Mouse (Mus musculus) hindbrain, postnatal 0 days (tissue): ENCODE measurements around the gene Ctu2. TPM values are rescaled to one million over a fixed set of nuclear protein-coding genes. Genes with fewer than 3 reads are reported as not detected.

Experiments used
- ATAC-seq: fragments of 200-750 bp; cut with Nextera tagmentation; 2 replicates; pipeline ENCODE4 v1.8.0; 2017; ENCODE audit warnings: mild to moderate bottlenecking, moderate TSS enrichment, moderate library complexity
- DNase-seq: peaks from one replicate; pipeline ENCODE4 v3.0.0-alpha.2; 2015; ENCODE audit warnings: low spot score
- H3K27ac ChIP-seq: fragments of 300-500 bp; sonication (generic); 2 replicates; pipeline ENCODE4 v1.5.1; 2014; ENCODE audit warnings: mild to moderate bottlenecking
- H3K27me3 ChIP-seq: fragments of 300-500 bp; sonication (generic); 2 replicates; pipeline ENCODE4 v1.6.1; 2014; ENCODE audit warnings: low read length, mixed read lengths; ENCODE audit not compliant: insufficient read depth
- H3K36me3 ChIP-seq: fragments of 300-500 bp; sonication (generic); 2 replicates; pipeline ENCODE4 v1.6.1; 2014; ENCODE audit warnings: low read length, mixed read lengths; ENCODE audit not compliant: insufficient read depth
- H3K4me1 ChIP-seq: fragments of 300-500 bp; sonication (generic); 2 replicates; pipeline ENCODE4 v1.6.1; 2014; ENCODE audit warnings: antibody characterized with exemption, low read length, mixed read lengths; ENCODE audit not compliant: insufficient read depth
- H3K4me2 ChIP-seq: fragments of 300-500 bp; sonication (generic); 2 replicates; pipeline ENCODE4 v1.6.1; 2014; ENCODE audit warnings: low read depth, mild to moderate bottlenecking, low read length, moderate library complexity, mixed read lengths
- H3K4me3 ChIP-seq: fragments of 300-500 bp; sonication (generic); 2 replicates; pipeline ENCODE4 v1.5.1; 2014; ENCODE audit warnings: low read length
- H3K9ac ChIP-seq: fragments of 300-500 bp; sonication (generic); replicated peaks from 2 replicates; pipeline ENCODE4 v1.6.1; 2014; ENCODE audit warnings: mild to moderate bottlenecking, low read length, moderate library complexity, mixed read lengths
- H3K9me3 ChIP-seq: fragments of 300-500 bp; sonication (generic); 2 replicates; pipeline ENCODE4 v1.6.1; 2016; ENCODE audit warnings: low read length, mixed read lengths
- CTCF ChIP-seq: IDR thresholded peaks from 2 replicates; pipeline ENCODE4 v1.5.1; 2016; ENCODE audit warnings: antibody characterized with exemption, control low read depth, low read depth
- WGBS: fragments of 180-500 bp; shearing (Covaris S2); extraction: QIAGEN DNeasy Blood & Tissue Kit; methylation state at CpG from one replicate; pipeline ENCODE4 v1.1.7; 2014; 5-methylcytosine and 5-hydroxymethylcytosine counted together
- polyA plus RNA-seq: library from polyadenylated mRNA; unstranded; fragments of >200 nt; fragmentation: Nextera tagmentation; extraction: Ambion mirVana; gene quantifications from 2 replicates; pipeline ENCODE4 v1.2.1, GENCODE M21; 2015
- total RNA-seq: library from RNA; depleted of rRNA; stranded (reverse); fragments of >200 nt; gene quantifications from 2 replicates; pipeline ENCODE4 v1.2.3, GENCODE M21; 2014

Ctu2 gene
- total and polyA plus RNA-seq, 2 experiments from 2014 or later: 49.8 to 85.4 TPM

DNA sequence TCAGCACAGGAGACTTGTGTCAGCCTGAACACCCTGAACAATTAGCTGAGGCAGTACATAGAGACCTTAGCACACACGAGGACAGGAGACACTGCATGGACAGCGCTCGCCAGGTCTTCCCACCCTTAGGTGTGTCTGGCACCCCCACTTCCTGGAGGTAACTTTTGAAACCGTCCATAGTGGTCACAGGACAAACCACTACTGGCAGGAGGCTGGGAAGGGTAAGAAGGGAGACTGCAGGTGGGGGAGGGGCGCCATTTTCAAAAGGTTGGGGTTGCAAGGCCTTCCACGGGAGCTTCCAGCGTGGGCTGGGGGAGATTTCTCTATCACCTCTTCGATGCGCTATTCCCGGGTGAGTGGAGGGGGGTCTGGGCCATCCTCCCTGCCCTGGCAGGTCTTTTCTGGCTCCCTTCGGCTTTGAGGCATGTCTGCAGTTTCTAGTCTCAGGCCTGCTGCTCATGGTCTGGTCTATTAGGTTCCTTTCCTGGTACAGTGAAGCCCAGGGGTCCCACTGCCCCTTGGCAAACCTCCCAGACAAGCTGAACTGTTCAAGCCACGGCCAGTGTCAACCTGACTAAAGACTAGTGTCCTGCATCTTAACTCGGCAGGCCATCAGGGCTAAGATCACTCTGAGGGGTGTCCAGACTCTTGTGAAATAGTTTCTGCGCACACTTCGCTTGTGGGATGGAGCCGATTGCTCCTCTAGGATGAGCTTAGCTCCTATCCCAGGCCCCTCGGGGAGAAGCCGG lies 44.1 kb upstream of the Ctu2 start:
- Histone ChIP-seq H3K4me2 (peak overlapping the region; percentile 52), H3K9me3 (no peaks in the 10 kb centered on the region), H3K36me3 (peaks cover 22% of the 10 kb centered on the region; the same call in 1 of the 2 replicates), H3K27ac (peak overlapping the region; percentile 22; the same call in 1 of the 2 replicates), H3K27me3 (no peaks in the 10 kb centered on the region), H3K4me3 (peak overlapping the region; percentile 26), H3K9ac (peak overlapping the region; percentile 31; the same call in 1 of the 2 replicates), H3K4me1 (peaks cover 10% of the 10 kb centered on the region; the same call in 1 of the 2 replicates)
- 0 out of 2 replicates have a peak, but pooled peaks have one; percentile 4 for ATAC-seq
- TF ChIP-seq CTCF: no peak
- peak; percentile 26 for DNase-seq
- WGBS: 40% methylated on average over 18 of the region's 18 CpGs

GRCm38 (mm10) chr8:122432443-122433268 lies 43.3 kb upstream of the Ctu2 start, which contains the start of gene Cyba:
Cyba (minus strand) TSS chr8:122432930.
- 8% methylated on average over 44 of the region's 45 CpGs for WGBS
- DNase-seq: peak; percentile 47

GRCm38 (mm10) chr8:122433269-122433905 lies 42.6 kb upstream of the Ctu2 start:
- H3K4me2 ChIP-seq: no peak overlapping the region
- peaks cover 27% of the 10 kb centered on the region; the same call in 1 of the 2 replicates for H3K36me3 ChIP-seq
- DNase-seq: peak; percentile 18
- H3K4me3 ChIP-seq: no peak overlapping the region
- H3K9me3 ChIP-seq: no peaks in the 10 kb centered on the region
- no peak overlapping the region; the same call in 1 of the 2 replicates for H3K27ac ChIP-seq
- peak; percentile 36; the same call in 1 of the 2 replicates for ATAC-seq
- peak; percentile 43 for TF ChIP-seq CTCF
- H3K9ac ChIP-seq: no peak overlapping the region
- no peaks in the 10 kb centered on the region for H3K27me3 ChIP-seq
- 68% methylated on average over 11 of the region's 11 CpGs for WGBS
- H3K4me1 ChIP-seq: peaks cover 10% of the 10 kb centered on the region; the same call in 1 of the 2 replicates

More at GRCm38 (mm10) chr8:122432443-122433268, 43.3 kb upstream of the Ctu2 start, which contains the start of gene Cyba:
- H3K27me3 ChIP-seq: no peaks in the 10 kb centered on the region
- peaks cover 22% of the 10 kb centered on the region; the same call in 1 of the 2 replicates for H3K36me3 ChIP-seq
- peak within 1 kb of the TSS; percentile 31; the same call in 1 of the 2 replicates for H3K9ac ChIP-seq
- H3K4me3 ChIP-seq: peak within 1 kb of the TSS; percentile 26
- peaks cover 10% of the 10 kb centered on the region; the same call in 1 of the 2 replicates for H3K4me1 ChIP-seq
- peak within 1 kb of the TSS; percentile 52 for H3K4me2 ChIP-seq
- ATAC-seq: peak; percentile 45
- TF ChIP-seq CTCF: no peak
- peak within 1 kb of the TSS; percentile 22; the same call in 1 of the 2 replicates for H3K27ac ChIP-seq
- no peaks in the 10 kb centered on the region for H3K9me3 ChIP-seq

DNA sequence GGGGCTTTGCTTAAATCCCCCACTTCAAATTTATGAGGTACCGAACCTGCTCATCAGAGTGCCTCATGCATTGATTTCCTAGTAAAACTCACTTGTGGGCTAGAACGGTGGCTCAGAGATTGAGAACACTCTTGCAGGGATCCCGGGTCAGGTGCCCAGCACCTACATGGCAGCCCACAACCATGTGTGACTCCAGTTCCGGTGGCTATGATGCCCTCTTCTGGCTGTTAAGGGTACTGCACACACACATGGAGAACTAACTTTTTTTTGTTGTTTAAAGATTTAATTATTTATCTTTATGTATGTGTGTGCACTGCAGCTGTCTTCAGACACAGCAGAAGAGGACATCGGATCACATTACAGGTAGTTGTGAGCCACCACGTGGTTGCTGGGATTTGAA lies 40.6 kb upstream of the Ctu2 start:
- 89% methylated on average over 6 of the region's 6 CpGs for WGBS
- Histone ChIP-seq H3K9ac (no peak overlapping the region), H3K4me3 (no peak overlapping the region), H3K27me3 (no peaks in the 10 kb centered on the region), H3K4me2 (no peak overlapping the region), H3K4me1 (peaks cover 10% of the 10 kb centered on the region; the same call in 1 of the 2 replicates), H3K9me3 (no peaks in the 10 kb centered on the region), H3K36me3 (peaks cover 35% of the 10 kb centered on the region; the same call in 1 of the 2 replicates), H3K27ac (no peak overlapping the region)
- TF ChIP-seq CTCF: peak; percentile 52; the same call in 1 of the 2 replicates
- ATAC-seq: no peak
- no peak for DNase-seq

GRCm38 (mm10) chr8:122436146-122436545 lies 39.8 kb upstream of the Ctu2 start:
- TF ChIP-seq CTCF: no peak
- Histone ChIP-seq H3K27ac (no peak overlapping the region), H3K4me1 (peaks cover 10% of the 10 kb centered on the region; the same call in 1 of the 2 replicates), H3K9me3 (no peaks in the 10 kb centered on the region), H3K9ac (no peak overlapping the region), H3K4me3 (no peak overlapping the region), H3K27me3 (no peaks in the 10 kb centered on the region), H3K4me2 (no peak overlapping the region), H3K36me3 (peaks cover 35% of the 10 kb centered on the region; the same call in 1 of the 2 replicates)
- DNase-seq: no peak
- ATAC-seq: no peak
- whole genome bisulfite sequencing: 96% methylated on average over 9 of the region's 9 CpGs

DNA sequence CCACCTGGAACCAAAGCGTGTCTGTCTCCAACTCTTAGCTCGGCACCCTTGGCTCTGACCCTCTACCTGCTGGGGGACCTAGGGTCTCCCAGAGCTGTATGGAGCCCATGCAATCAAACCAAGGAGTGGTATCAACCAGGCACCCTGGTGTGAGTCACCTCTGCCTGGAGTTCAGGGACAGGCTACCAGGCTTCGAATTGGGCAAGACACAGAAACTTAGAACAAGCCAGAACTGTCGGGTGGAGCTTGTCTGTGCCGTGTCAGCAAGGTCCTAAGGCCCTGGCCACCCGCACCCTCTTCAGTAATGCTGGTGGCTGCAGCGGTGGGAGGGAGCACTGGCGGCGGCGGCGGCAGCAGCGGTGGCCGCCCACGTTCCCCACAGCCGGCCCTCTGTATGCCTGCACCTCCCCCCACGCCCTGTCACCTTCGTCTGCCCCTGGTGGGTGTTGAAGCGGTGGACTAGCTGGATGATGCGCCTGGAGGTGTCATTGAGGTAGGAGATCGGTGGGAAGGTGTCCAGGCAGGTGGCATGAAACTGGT lies 39.3 kb upstream of the Ctu2 start:
- H3K4me1 ChIP-seq: peaks cover 10% of the 10 kb centered on the region; the same call in 1 of the 2 replicates
- 89% methylated on average over 20 of the region's 20 CpGs for WGBS
- H3K27me3 ChIP-seq: no peaks in the 10 kb centered on the region
- H3K36me3 ChIP-seq: peaks cover 35% of the 10 kb centered on the region; the same call in 1 of the 2 replicates
- no peak overlapping the region for H3K4me2 ChIP-seq
- H3K9me3 ChIP-seq: no peaks in the 10 kb centered on the region
- H3K27ac ChIP-seq: no peak overlapping the region
- TF ChIP-seq CTCF: no peak
- ATAC-seq: no peak
- no peak for DNase-seq
- no peak overlapping the region for H3K9ac ChIP-seq
- no peak overlapping the region for H3K4me3 ChIP-seq
